ENCODE assay signal across 19 mouse cellular contexts in the genomic region with DNA sequence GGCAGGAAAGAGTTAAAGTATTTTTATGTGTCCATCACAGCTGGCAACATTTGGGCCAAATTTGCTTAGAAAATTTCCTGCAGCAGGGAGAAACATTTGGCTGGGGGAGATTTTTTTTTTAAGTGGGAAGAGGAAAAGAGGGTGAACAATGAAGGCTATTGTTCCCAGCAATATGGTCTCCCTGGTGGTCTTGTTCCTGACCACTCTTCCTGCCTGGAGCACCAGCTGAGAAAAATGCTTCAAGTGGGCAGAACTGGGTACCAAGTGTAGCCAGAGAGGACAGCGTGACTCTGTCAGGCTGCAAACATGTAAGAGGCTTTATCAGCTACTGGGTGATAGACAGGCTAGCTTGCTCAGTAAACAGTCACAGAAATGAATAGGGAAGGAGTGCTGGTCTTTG.
A peak's percentile ranks its signal among the peaks of the same experiment; 100 is the strongest.
DNase-seq lines count a peak whose midpoint lies in the region; ATAC-seq lines count a peak whose summit lies in the region.
"Had no signal": no experiment of that assay in that cellular context is flagged by ENCODE, and none has a peak within 500 bp of the region (broad histone marks: within the 10 kb centered on the region; RNA-seq: fewer than 3 reads in every experiment).

No protein-coding gene starts in this region.

- H3K9ac ChIP-seq in forebrain, embryonic 14.5 days (ENCODE audit: low read length) = no peak overlapping the region
- H3K9ac ChIP-seq in forebrain, embryonic 13.5 days = no peak overlapping the region
- H3K9ac ChIP-seq in hindbrain, embryonic 16.5 days (ENCODE audit: low read depth, low read length) = no peak overlapping the region
- H3K9ac ChIP-seq in hindbrain, embryonic 12.5 days = no peak overlapping the region
- H3K9ac ChIP-seq in limb, embryonic 12.5 days (replicated peaks) = no peak overlapping the region
- H3K9ac ChIP-seq: intestine, embryonic 15.5 days; limb, embryonic 15.5 days had no signal

- ATAC-seq in forebrain, embryonic 14.5 days = no peak
- no peak for ATAC-seq in forebrain, embryonic 13.5 days
- peak; percentile 48; the same call in 1 of the 2 replicates for ATAC-seq in hindbrain, embryonic 16.5 days
- ATAC-seq in hindbrain, embryonic 12.5 days (ENCODE audit: low FRiP score) = no peak
- ATAC-seq in limb, embryonic 12.5 days (ENCODE audit: insufficient number of reproducible peaks, insufficient read depth, low FRiP score, low TSS enrichment, low read depth) = 0 out of 2 replicates have a peak, but pooled peaks have one; percentile 56
- ATAC-seq: intestine, embryonic 15.5 days had no signal

- H3K9me3 ChIP-seq in forebrain, embryonic 14.5 days (replicated peaks; ENCODE audit: control insufficient read depth, low read length) = no peaks in the 10 kb centered on the region
- no peaks in the 10 kb centered on the region for H3K9me3 ChIP-seq in forebrain, embryonic 13.5 days (replicated peaks)
- H3K9me3 ChIP-seq in hindbrain, embryonic 16.5 days (ENCODE audit: control insufficient read depth, low read length) = no peaks in the 10 kb centered on the region
- H3K9me3 ChIP-seq in hindbrain, embryonic 12.5 days (replicated peaks) = no peaks in the 10 kb centered on the region
- no peaks in the 10 kb centered on the region for H3K9me3 ChIP-seq in limb, embryonic 12.5 days
- H3K9me3 ChIP-seq: forebrain, embryonic 10.5 days; intestine, embryonic 15.5 days; limb, embryonic 15.5 days had no signal

- no peaks in the 10 kb centered on the region for H3K4me1 ChIP-seq in forebrain, embryonic 14.5 days (ENCODE audit: control insufficient read depth, insufficient read depth, low read length)
- peaks cover 6% of the 10 kb centered on the region; the same call in 1 of the 2 replicates for H3K4me1 ChIP-seq in forebrain, embryonic 13.5 days
- H3K4me1 ChIP-seq in hindbrain, embryonic 16.5 days (ENCODE audit: control insufficient read depth, insufficient read depth, low read depth, low read length) = 0 out of 2 replicates have a peak, but pooled peaks cover 2% of the 10 kb centered on the region
- no peaks in the 10 kb centered on the region for H3K4me1 ChIP-seq in hindbrain, embryonic 12.5 days
- peaks cover 11% of the 10 kb centered on the region for H3K4me1 ChIP-seq in limb, embryonic 12.5 days (replicated peaks)
- H3K4me1 ChIP-seq: intestine, embryonic 15.5 days had no signal

- H3K36me3 ChIP-seq in forebrain, embryonic 14.5 days (ENCODE audit: control insufficient read depth, insufficient read depth, low read length) = no peaks in the 10 kb centered on the region
- H3K36me3 ChIP-seq in forebrain, embryonic 13.5 days (ENCODE audit: poor library complexity, severe bottlenecking) = no peaks in the 10 kb centered on the region
- H3K36me3 ChIP-seq in hindbrain, embryonic 16.5 days (ENCODE audit: control insufficient read depth, insufficient read depth, low read length) = no peaks in the 10 kb centered on the region
- H3K36me3 ChIP-seq in hindbrain, embryonic 12.5 days = no peaks in the 10 kb centered on the region
- no peaks in the 10 kb centered on the region for H3K36me3 ChIP-seq in limb, embryonic 12.5 days
- H3K36me3 ChIP-seq: forebrain, embryonic 10.5 days; intestine, embryonic 15.5 days; limb, embryonic 15.5 days had no signal

- H3K27me3 ChIP-seq in forebrain, embryonic 14.5 days (replicated peaks; ENCODE audit: control insufficient read depth, insufficient read depth, low read length) = no peaks in the 10 kb centered on the region
- H3K27me3 ChIP-seq in forebrain, embryonic 13.5 days = no peaks in the 10 kb centered on the region
- H3K27me3 ChIP-seq in hindbrain, embryonic 16.5 days (replicated peaks; ENCODE audit: control insufficient read depth, insufficient read depth, low read length) = no peaks in the 10 kb centered on the region
- H3K27me3 ChIP-seq in hindbrain, embryonic 12.5 days = no peaks in the 10 kb centered on the region
- H3K27me3 ChIP-seq in limb, embryonic 12.5 days = no peaks in the 10 kb centered on the region
- H3K27me3 ChIP-seq: intestine, embryonic 15.5 days; limb, embryonic 15.5 days had no signal

- H3K4me3 ChIP-seq in forebrain, embryonic 14.5 days (ENCODE audit: low read depth, low read length) = no peak overlapping the region
- no peak overlapping the region for H3K4me3 ChIP-seq in forebrain, embryonic 13.5 days
- no peak overlapping the region for H3K4me3 ChIP-seq in hindbrain, embryonic 16.5 days (ENCODE audit: low read length)
- no peak overlapping the region for H3K4me3 ChIP-seq in hindbrain, embryonic 12.5 days
- no peak overlapping the region for H3K4me3 ChIP-seq in limb, embryonic 12.5 days (replicated peaks)
- H3K4me3 ChIP-seq: forebrain, embryonic 10.5 days; intestine, embryonic 15.5 days; limb, embryonic 15.5 days; myocyte had no signal

- DNase-seq in forebrain, embryonic 14.5 days (ENCODE audit: low spot score) = peak; percentile 5
- peak; percentile 14 for DNase-seq in embryo, embryonic 11 days
- no peak for DNase-seq in left cerebral cortex, adult 18-20 months (ENCODE audit: low spot score in 2 of 2)
- no peak for DNase-seq in cerebellum, adult 9-10 months
- DNase-seq: cerebellum, adult 18-20 months; gastrocnemius, postnatal 10 days; kidney, postnatal 10 days; lung, adult 18-20 months; right cerebral cortex, postnatal 4 days; thymus, postnatal 25 days had no signal

- WGBS in forebrain, embryonic 14.5 days = 35% methylated on average over 1 of the region's 1 CpGs
- WGBS in forebrain, embryonic 13.5 days = 50% methylated on average over 1 of the region's 1 CpGs
- WGBS in hindbrain, embryonic 16.5 days = 31% methylated on average over 1 of the region's 1 CpGs
- 50% methylated on average over 1 of the region's 1 CpGs for WGBS in hindbrain, embryonic 12.5 days
- 44% methylated on average over 1 of the region's 1 CpGs for WGBS in limb, embryonic 12.5 days

- H3K27ac ChIP-seq in forebrain, embryonic 14.5 days (ENCODE audit: low read depth, low read length) = no peak overlapping the region
- no peak overlapping the region for H3K27ac ChIP-seq in forebrain, embryonic 13.5 days
- no peak overlapping the region for H3K27ac ChIP-seq in hindbrain, embryonic 16.5 days (ENCODE audit: low read depth, low read length)
- H3K27ac ChIP-seq in hindbrain, embryonic 12.5 days = no peak overlapping the region
- peak overlapping the region; percentile 76 for H3K27ac ChIP-seq in limb, embryonic 12.5 days
- H3K27ac ChIP-seq: forebrain, embryonic 10.5 days; intestine, embryonic 15.5 days; limb, embryonic 15.5 days had no signal

- no peak overlapping the region for H3K4me2 ChIP-seq in forebrain, embryonic 14.5 days (ENCODE audit: low read length)
- no peak overlapping the region for H3K4me2 ChIP-seq in forebrain, embryonic 13.5 days
- H3K4me2 ChIP-seq in hindbrain, embryonic 16.5 days (ENCODE audit: low read length) = no peak overlapping the region
- H3K4me2 ChIP-seq in hindbrain, embryonic 12.5 days (replicated peaks) = no peak overlapping the region
- no peak overlapping the region for H3K4me2 ChIP-seq in limb, embryonic 12.5 days
- H3K4me2 ChIP-seq: intestine, embryonic 15.5 days; limb, embryonic 15.5 days; midbrain, embryonic 11.5 days had no signal

Comparison
In these comparisons a context has a peak if more than half of its experiments do, and no peak if none do; other contexts are left out.
1. ATAC-seq: peak in hindbrain, embryonic 16.5 days (single experiment) and limb, embryonic 12.5 days (single experiment); none in forebrain, embryonic 14.5 days (single experiment), forebrain, embryonic 13.5 days (single experiment) and hindbrain, embryonic 12.5 days (single experiment).
2. DNase-seq: peak in forebrain, embryonic 14.5 days (single experiment) and embryo, embryonic 11 days (single experiment); none in left cerebral cortex, adult 18-20 months (0 of 2) and cerebellum, adult 9-10 months (single experiment).